Mouse (Mus musculus) embryonic facial prominence, embryonic 15.5 days (tissue): ENCODE data around the gene Slc2a13. TPM values are rescaled to one million over a fixed set of nuclear protein-coding genes. Genes with fewer than 3 reads are reported as not detected.

ENCODE experiments used
- ATAC-seq: fragments of 200-750 bp; cut with Nextera tagmentation; 2 replicates; pipeline ENCODE4 v1.8.0; 2017; ENCODE audit warnings: low read depth, moderate TSS enrichment; ENCODE audit not compliant: insufficient number of reproducible peaks, low FRiP score, low TSS enrichment
- H3K27ac ChIP-seq: fragments of 300-500 bp; sonication (generic); replicated peaks from 2 replicates; pipeline ENCODE4 v1.5.1; 2015; ENCODE audit warnings: mild to moderate bottlenecking, inconsistent platforms
- H3K27me3 ChIP-seq: fragments of 300-500 bp; sonication (generic); 2 replicates; pipeline ENCODE4 v1.6.1; 2015; ENCODE audit warnings: inconsistent platforms
- H3K36me3 ChIP-seq: fragments of 300-500 bp; sonication (generic); 2 replicates; pipeline ENCODE4 v1.6.1; 2015; ENCODE audit warnings: mild to moderate bottlenecking, inconsistent platforms
- H3K4me1 ChIP-seq: fragments of 300-500 bp; sonication (generic); 2 replicates; pipeline ENCODE4 v1.6.1; 2015; ENCODE audit warnings: inconsistent platforms
- H3K4me2 ChIP-seq: fragments of 300-500 bp; sonication (generic); replicated peaks from 2 replicates; pipeline ENCODE4 v1.6.1; 2015; ENCODE audit warnings: mild to moderate bottlenecking, inconsistent platforms
- H3K4me3 ChIP-seq: fragments of 300-500 bp; sonication (generic); replicated peaks from 2 replicates; pipeline ENCODE4 v1.5.1; 2015; ENCODE audit warnings: mild to moderate bottlenecking, inconsistent platforms
- H3K9ac ChIP-seq: fragments of 300-500 bp; sonication (generic); 2 replicates; pipeline ENCODE4 v1.6.1; 2015; ENCODE audit warnings: inconsistent platforms
- H3K9me3 ChIP-seq: fragments of 300-500 bp; sonication (generic); replicated peaks from 2 replicates; pipeline ENCODE4 v1.6.1; 2016; ENCODE audit warnings: inconsistent platforms
- WGBS: fragments of 180-500 bp; shearing (Covaris S2); methylation state at CpG from one replicate; pipeline ENCODE4 v1.1.7; 2015; 5-methylcytosine and 5-hydroxymethylcytosine counted together
- polyA plus RNA-seq: library from polyadenylated mRNA; unstranded; fragments of >200 nt; fragmentation: Nextera tagmentation; extraction: Ambion mirVana; gene quantifications from 2 replicates; pipeline ENCODE4 v1.2.1, GENCODE M21; 2015

Slc2a13 gene
- polyA plus RNA-seq, 1 experiment from 2014 or later, result 2.3 TPM

DNA sequence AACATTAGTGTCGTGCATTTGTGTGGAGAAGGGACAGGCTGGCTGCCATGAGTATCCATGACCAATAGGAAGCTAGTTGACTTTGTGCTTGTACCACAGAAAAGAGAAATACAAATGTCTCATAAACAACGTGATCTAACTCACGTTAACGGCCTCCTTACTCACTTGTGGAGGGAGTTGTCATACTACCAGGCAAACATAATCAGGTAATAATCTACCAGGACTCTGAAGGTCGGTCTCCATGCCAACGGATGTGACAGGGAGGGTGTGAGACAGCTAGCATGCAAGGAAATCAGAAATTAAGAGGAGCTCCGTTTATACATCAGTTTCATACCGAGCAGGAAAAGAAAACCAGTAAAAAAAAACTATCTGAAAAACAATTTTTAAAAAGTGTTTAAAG lies 6.3 kb downstream of the Slc2a13 start:
- 75% methylated on average over 8 of the region's 8 CpGs for WGBS
- Histone ChIP-seq H3K9ac (no peak overlapping the region), H3K4me3 (no peak overlapping the region), H3K36me3 (no peaks in the 10 kb centered on the region), H3K27me3 (peaks cover 9% of the 10 kb centered on the region), H3K27ac (no peak overlapping the region), H3K9me3 (no peaks in the 10 kb centered on the region), H3K4me1 (0 out of 2 replicates have a peak, but pooled peaks cover 6% of the 10 kb centered on the region), H3K4me2 (no peak overlapping the region)
- ATAC-seq, result no peak

DNA sequence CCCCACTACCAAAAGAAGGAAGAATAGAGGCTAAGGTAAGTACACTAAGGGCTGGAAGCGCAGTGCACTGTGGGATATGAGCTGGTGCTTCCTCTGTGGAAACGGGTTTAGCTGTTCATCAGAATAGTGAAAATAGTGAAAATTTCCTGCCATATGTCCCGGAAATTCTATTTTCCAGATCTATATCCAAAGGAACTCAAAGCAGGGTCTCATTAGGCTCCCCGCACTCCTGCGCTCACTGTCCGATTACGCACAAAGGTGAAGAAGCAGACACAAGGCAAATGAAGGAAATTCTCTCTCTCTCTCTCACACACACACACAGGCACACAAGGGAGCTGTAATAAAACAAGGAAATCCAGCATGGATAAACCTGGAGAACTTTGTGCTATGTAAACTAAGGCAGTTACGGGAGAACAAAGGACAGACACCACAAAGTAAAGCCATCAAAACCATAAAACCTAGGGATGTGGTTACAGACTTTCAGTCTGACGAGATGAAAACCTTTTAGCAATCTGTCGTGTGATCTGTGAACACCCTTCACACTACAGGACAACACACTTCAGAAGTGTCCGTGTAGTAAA lies 7.9 kb downstream of the Slc2a13 start:
- ATAC-seq, result no peak
- 90% methylated on average over 11 of the region's 11 CpGs for WGBS
- no peak overlapping the region for H3K4me3 ChIP-seq
- no peak overlapping the region for H3K27ac ChIP-seq
- H3K27me3 ChIP-seq, result no peaks in the 10 kb centered on the region
- no peaks in the 10 kb centered on the region for H3K36me3 ChIP-seq
- no peaks in the 10 kb centered on the region for H3K4me1 ChIP-seq
- H3K4me2 ChIP-seq, result no peak overlapping the region
- no peaks in the 10 kb centered on the region for H3K9me3 ChIP-seq
- no peak overlapping the region for H3K9ac ChIP-seq

DNA sequence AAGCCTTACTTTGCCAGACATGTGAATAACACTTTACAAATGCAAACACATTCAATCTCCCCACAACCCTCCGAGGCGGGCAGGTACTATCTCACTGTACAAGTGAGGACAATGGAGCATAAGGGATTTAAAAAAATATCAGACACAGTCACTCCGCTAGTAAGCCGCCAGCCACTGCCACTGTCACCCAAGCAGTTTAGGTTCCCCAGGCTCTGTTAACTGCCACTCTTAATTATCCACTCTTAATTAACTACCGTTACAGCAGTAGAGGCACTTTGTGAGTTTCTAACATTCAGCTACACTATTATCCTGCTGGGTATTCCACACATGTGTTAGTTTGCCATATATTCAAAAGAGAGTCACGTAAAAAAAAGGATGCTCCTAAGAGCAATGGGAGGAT lies 11.3 kb downstream of the Slc2a13 start:
- no peak overlapping the region for H3K27ac ChIP-seq
- WGBS, result 85% methylated on average over 6 of the region's 6 CpGs
- no peak overlapping the region for H3K4me3 ChIP-seq
- no peak overlapping the region for H3K9ac ChIP-seq
- no peak for ATAC-seq
- no peak overlapping the region for H3K4me2 ChIP-seq
- no peaks in the 10 kb centered on the region for H3K9me3 ChIP-seq
- H3K4me1 ChIP-seq, result no peaks in the 10 kb centered on the region
- no peaks in the 10 kb centered on the region for H3K27me3 ChIP-seq
- no peaks in the 10 kb centered on the region for H3K36me3 ChIP-seq

DNA sequence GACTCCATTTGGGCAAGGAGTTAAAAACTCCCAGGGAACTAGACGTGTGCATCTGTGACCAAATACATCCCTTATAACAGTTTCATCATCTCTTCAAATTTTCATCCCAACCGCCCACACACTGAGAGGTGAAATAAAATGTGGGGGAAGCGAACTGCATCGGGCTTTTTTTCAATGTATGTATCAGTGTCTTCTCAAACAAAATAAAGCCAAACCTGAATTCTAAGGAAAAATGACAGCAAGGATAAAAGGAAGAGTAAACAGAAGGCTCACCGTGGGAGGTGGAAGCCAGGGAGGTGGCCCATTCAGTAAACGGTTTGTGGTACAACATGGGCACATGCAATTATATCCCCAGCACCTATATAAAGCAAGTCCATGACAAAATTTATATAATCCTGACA lies 17.7 kb downstream of the Slc2a13 start:
- ATAC-seq, result no peak

DNA sequence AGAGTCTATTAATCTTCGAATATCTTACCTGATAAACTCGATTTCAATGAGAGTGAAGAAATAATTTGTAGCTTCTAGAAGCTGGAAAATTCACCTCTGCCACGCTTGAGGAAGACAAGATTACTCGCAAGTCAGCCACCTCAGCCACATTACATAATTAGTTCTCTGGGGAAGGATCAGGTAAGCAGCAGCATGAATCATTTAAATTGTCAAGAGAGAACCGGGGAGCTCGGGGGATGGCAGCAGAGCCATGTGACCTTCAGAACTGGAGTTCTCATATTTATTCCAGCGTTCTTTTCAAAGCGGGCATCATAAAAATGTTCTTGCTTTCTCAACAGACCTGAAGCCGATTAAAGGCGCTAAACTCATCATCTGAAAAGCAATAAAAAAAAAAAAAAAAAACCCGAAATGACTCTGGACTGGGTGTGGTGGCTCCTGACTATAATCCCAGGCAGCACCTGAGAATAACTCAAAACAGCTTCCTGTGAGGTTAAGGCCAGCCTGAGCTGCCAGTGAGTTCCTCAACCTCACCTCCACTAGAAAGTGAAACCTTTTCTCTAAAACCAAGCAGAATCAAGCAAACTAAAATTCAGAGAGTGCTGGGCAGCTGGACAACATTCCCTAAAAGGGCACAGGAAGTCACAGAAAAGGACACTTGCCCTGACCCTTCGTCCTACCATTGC lies 24.3 kb downstream of the Slc2a13 start:
- no peak overlapping the region for H3K4me3 ChIP-seq
- no peaks in the 10 kb centered on the region for H3K27me3 ChIP-seq
- no peak overlapping the region for H3K4me2 ChIP-seq
- no peak overlapping the region for H3K9ac ChIP-seq
- 54% methylated on average over 12 of the region's 12 CpGs for WGBS
- H3K27ac ChIP-seq, result no peak overlapping the region
- no peaks in the 10 kb centered on the region for H3K36me3 ChIP-seq
- no peaks in the 10 kb centered on the region for H3K4me1 ChIP-seq
- no peak for ATAC-seq
- no peaks in the 10 kb centered on the region for H3K9me3 ChIP-seq

More for the DNA sequence above, 17.7 kb downstream of the Slc2a13 start:
- Histone ChIP-seq H3K4me2 (no peak overlapping the region), H3K36me3 (no peaks in the 10 kb centered on the region), H3K9me3 (no peaks in the 10 kb centered on the region), H3K27me3 (no peaks in the 10 kb centered on the region), H3K9ac (no peak overlapping the region), H3K27ac (no peak overlapping the region), H3K4me3 (no peak overlapping the region), H3K4me1 (no peaks in the 10 kb centered on the region)
- 85% methylated on average over 6 of the region's 6 CpGs for WGBS

DNA sequence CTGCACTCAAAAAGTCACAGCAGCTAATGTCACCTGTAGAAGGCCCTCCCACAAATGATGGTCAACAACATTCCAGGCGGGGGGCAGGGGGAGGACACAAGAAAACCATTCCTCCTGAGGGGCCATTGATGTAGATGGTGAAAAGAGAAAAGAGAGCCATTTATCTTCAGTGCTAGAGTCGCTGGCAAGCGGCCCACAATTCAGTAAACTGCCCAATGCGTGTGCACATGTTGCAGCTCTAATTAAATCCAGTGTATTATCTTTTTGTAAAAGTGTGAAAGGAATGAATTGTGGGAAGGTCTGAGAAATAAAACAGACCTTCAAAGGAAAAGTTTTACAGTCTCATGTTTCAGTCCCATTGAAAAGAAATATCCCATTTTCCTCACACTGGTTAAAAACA lies 28.5 kb downstream of the Slc2a13 start:
- H3K27me3 ChIP-seq, result no peaks in the 10 kb centered on the region
- no peak overlapping the region for H3K4me3 ChIP-seq
- ATAC-seq, result no peak
- H3K36me3 ChIP-seq, result no peaks in the 10 kb centered on the region
- no peaks in the 10 kb centered on the region for H3K9me3 ChIP-seq
- H3K9ac ChIP-seq, result no peak overlapping the region
- 71% methylated on average over 4 of the region's 4 CpGs for WGBS
- H3K4me2 ChIP-seq, result no peak overlapping the region
- no peak overlapping the region for H3K27ac ChIP-seq
- H3K4me1 ChIP-seq, result no peaks in the 10 kb centered on the region

DNA sequence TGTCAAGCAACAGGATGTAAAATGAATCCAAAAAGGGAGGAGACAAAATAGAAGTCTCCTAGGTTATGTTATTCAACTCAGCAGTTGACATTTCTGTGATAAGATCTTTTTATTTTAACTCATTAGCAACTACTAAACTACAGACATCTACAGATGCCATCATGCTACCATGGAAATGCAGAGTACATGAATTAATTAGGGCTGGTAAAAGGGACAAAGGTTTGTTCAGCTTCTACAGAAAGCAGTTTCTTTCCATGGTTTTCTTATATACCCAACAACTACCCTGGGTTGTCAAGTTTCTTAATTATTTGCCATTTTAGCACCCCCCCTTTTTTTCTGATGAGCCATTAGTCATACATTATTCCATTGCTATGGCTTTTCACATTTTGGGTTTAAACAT lies 34.6 kb downstream of the Slc2a13 start:
- Histone ChIP-seq H3K27me3 (no peaks in the 10 kb centered on the region), H3K4me3 (no peak overlapping the region), H3K27ac (no peak overlapping the region), H3K9me3 (no peaks in the 10 kb centered on the region), H3K4me1 (no peaks in the 10 kb centered on the region), H3K4me2 (no peak overlapping the region), H3K36me3 (no peaks in the 10 kb centered on the region), H3K9ac (no peak overlapping the region)
- no peak for ATAC-seq

DNA sequence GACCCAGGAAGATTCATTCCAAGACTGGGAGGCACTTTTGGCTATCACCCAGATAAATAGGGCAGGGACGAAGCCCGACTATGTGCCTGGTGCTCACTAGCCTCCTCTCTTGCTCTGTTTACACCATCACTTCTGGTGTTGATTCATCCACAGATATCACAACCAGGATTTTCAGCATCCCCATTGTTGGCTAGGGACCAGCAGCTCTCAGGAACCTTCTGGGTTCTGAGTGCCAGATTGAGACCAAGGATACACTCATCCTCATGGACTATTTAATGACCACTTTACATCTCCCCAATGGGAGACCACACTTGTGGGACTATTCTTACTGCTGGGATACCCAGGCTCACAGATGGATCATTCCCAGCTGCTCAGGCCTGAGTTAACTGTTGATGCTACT lies 46.2 kb downstream of the Slc2a13 start:
- no peak for ATAC-seq
- Histone ChIP-seq H3K4me3 (no peak overlapping the region), H3K4me1 (no peaks in the 10 kb centered on the region), H3K9me3 (no peaks in the 10 kb centered on the region), H3K36me3 (no peaks in the 10 kb centered on the region), H3K9ac (no peak overlapping the region), H3K4me2 (no peak overlapping the region), H3K27ac (no peak overlapping the region), H3K27me3 (no peaks in the 10 kb centered on the region)
- 87% methylated on average over 2 of the region's 2 CpGs for WGBS

DNA sequence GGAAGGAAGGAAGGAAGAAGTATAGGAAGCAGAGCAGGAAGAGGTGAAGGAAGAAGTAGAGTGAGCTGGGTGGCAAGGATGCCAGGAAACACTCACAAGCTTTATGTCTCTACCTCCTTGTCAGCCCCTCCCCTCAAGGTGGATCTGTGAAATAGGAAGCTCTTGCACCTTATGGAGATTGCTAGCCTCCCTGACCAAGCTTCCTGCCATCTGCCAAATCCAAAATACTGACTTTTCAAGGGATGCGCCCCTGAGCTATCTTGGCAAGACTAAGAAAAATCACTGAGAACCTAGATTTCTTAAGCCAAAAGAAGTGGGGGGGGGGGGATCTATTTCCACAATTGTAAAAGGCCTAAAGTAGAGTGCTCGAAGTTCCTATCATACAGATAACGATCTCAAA lies 46.9 kb downstream of the Slc2a13 start:
- Histone ChIP-seq H3K4me2 (no peak overlapping the region), H3K9me3 (no peaks in the 10 kb centered on the region), H3K27ac (no peak overlapping the region), H3K4me1 (no peaks in the 10 kb centered on the region), H3K4me3 (no peak overlapping the region), H3K36me3 (no peaks in the 10 kb centered on the region), H3K9ac (no peak overlapping the region), H3K27me3 (no peaks in the 10 kb centered on the region)
- 86% methylated on average over 3 of the region's 3 CpGs for WGBS
- no peak for ATAC-seq

DNA sequence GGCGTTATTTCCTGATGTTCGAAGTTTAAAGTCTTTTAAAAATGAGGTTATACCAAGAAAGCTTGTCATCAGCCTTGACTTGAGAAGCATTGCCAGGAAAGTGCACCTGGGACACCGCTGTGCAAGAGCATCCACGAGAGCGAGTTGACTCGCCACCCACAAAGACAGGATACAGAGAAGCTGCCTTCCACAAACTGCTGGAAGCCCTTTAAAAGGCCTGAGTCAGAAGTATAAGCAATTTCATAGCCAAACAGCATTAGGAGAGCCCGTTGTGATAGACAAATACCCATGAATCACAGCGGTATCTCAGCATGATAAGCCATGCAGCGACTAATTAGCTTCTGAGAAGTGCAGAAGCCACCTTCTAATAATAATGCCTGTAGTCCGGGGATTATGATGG lies 48.6 kb downstream of the Slc2a13 start:
- no peaks in the 10 kb centered on the region for H3K9me3 ChIP-seq
- no peak overlapping the region for H3K27ac ChIP-seq
- H3K4me3 ChIP-seq, result no peak overlapping the region
- no peak overlapping the region for H3K4me2 ChIP-seq
- H3K36me3 ChIP-seq, result no peaks in the 10 kb centered on the region
- H3K9ac ChIP-seq, result no peak overlapping the region
- H3K27me3 ChIP-seq, result no peaks in the 10 kb centered on the region
- H3K4me1 ChIP-seq, result no peaks in the 10 kb centered on the region
- WGBS, result 81% methylated on average over 10 of the region's 10 CpGs
- no peak for ATAC-seq

DNA sequence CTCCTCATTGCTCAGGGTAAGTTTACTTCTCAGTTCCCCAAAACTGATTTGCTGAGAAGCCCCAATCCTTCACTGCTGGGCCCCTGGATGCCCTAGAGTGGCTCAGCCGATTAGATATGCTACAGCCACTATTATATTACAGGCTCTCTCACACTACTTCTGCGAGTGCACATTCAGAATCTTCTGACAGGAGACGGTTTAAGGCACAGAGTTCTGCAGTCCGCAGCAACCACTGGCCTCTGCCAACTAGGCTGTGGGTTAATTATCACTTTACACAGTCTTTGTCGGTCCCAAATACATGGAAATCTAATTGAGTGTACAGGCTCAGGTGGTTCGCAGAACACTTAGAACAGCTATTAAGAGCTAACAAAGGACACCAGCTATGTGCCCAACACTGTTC lies 69.8 kb downstream of the Slc2a13 start:
- Histone ChIP-seq H3K4me1 (peaks cover 16% of the 10 kb centered on the region), H3K4me2 (no peak overlapping the region), H3K9me3 (no peaks in the 10 kb centered on the region), H3K9ac (no peak overlapping the region), H3K4me3 (no peak overlapping the region), H3K27ac (no peak overlapping the region), H3K27me3 (no peaks in the 10 kb centered on the region), H3K36me3 (no peaks in the 10 kb centered on the region)
- 47% methylated on average over 6 of the region's 6 CpGs for WGBS
- ATAC-seq, result no peak

DNA sequence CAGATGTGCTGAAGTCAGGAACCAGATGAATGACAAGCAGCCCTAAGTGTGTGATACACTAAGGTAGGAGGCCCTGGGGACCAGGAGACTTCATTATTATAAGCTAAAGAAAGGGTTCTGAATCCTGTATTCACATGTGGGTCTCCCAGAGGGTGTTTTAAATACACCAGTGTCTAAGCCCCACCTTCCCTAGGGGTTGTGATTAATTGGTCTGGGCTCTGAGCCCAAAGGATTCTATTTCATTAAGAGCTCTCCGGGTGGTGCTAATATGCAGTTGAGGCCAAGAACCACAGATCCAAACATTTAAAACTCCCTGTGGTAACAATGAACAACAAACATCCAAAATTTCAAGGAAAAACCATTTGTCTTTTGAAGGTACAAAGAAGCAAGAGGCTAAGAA lies 70.4 kb downstream of the Slc2a13 start:
- Histone ChIP-seq H3K9ac (no peak overlapping the region), H3K4me1 (peaks cover 16% of the 10 kb centered on the region), H3K4me2 (no peak overlapping the region), H3K4me3 (no peak overlapping the region), H3K9me3 (no peaks in the 10 kb centered on the region), H3K27ac (no peak overlapping the region), H3K36me3 (no peaks in the 10 kb centered on the region), H3K27me3 (no peaks in the 10 kb centered on the region)
- WGBS, result 13% methylated on average over 1 of the region's 1 CpGs
- peak; percentile 64; the same call in 1 of the 2 replicates for ATAC-seq
